In the genomic region with DNA sequence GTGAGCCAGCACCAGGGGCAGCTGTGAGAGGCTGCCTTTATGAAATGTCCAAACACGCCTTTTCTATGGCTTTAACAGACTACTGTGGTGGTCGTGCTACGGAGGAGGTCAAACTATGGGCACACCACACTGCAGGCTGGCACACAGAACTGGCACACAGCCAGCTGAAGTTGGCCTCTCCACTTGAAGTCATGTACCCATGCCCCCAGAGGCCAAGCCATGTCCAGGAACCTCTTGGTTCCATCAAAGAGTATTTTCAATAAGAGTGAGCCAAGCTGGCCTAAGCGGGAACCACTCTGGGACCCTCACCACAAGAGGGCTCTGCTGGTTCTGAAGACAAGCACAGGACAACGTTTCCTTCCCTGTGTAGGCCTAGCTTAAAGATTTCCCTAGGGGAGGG, we compare ENCODE assay signal across 8 mouse cellular contexts. TPM values are rescaled to one million over a fixed set of nuclear protein-coding genes. Genes with fewer than 3 reads are reported as not detected.
DNase-seq lines count a peak whose midpoint lies in the region; ATAC-seq and TF ChIP-seq lines count a peak whose summit lies in the region.

No protein-coding gene starts in this region.

- 66% methylated on average over 5 of the region's 5 CpGs for WGBS in embryonic facial prominence, embryonic 12.5 days
- 46% methylated on average over 4 of the region's 5 CpGs for WGBS in hindbrain, postnatal 0 days
- 48% methylated on average over 4 of the region's 5 CpGs for WGBS in lung, postnatal 0 days

- no peaks in the 10 kb centered on the region for H3K9me3 ChIP-seq in embryonic facial prominence, embryonic 12.5 days
- H3K9me3 ChIP-seq in hindbrain, postnatal 0 days (ENCODE audit: low read length) = no peaks in the 10 kb centered on the region
- no peaks in the 10 kb centered on the region for H3K9me3 ChIP-seq in lung, postnatal 0 days (ENCODE audit: low read length)

- H3K27ac ChIP-seq in embryonic facial prominence, embryonic 12.5 days = 0 out of 2 replicates have a peak overlapping the region, but pooled peaks have one; percentile 54
- H3K27ac ChIP-seq in hindbrain, postnatal 0 days = 0 out of 2 replicates have a peak overlapping the region, but pooled peaks have one; percentile 13
- peak overlapping the region; percentile 85 for H3K27ac ChIP-seq in lung, postnatal 0 days (ENCODE audit: low read length)

- TF ChIP-seq CTCF in hindbrain, postnatal 0 days (IDR thresholded peaks at IDR 0.05; ENCODE audit: low read depth) = peak; percentile 51
- peak; percentile 47 for TF ChIP-seq CTCF in lung, postnatal 0 days (IDR thresholded peaks at IDR 0.05)

- H3K4me1 ChIP-seq in embryonic facial prominence, embryonic 12.5 days = peaks cover 16% of the 10 kb centered on the region
- H3K4me1 ChIP-seq in hindbrain, postnatal 0 days (ENCODE audit: insufficient read depth, low read length) = no peaks in the 10 kb centered on the region
- peaks cover 16% of the 10 kb centered on the region for H3K4me1 ChIP-seq in lung, postnatal 0 days (ENCODE audit: insufficient read depth, low read depth, low read length)

- no peak overlapping the region for H3K9ac ChIP-seq in embryonic facial prominence, embryonic 12.5 days
- no peak overlapping the region for H3K9ac ChIP-seq in hindbrain, postnatal 0 days (replicated peaks; ENCODE audit: low read length)
- no peak overlapping the region for H3K9ac ChIP-seq in lung, postnatal 0 days (replicated peaks; ENCODE audit: low read depth)

- peak; percentile 54; the same call in 1 of the 2 replicates for ATAC-seq in embryonic facial prominence, embryonic 12.5 days (ENCODE audit: insufficient number of reproducible peaks, insufficient read depth, low FRiP score, low TSS enrichment)
- peak; percentile 62; the same call in 1 of the 2 replicates for ATAC-seq in hindbrain, postnatal 0 days
- ATAC-seq in lung, postnatal 0 days = peak; percentile 53

- no peak overlapping the region for H3K4me3 ChIP-seq in embryonic facial prominence, embryonic 12.5 days
- H3K4me3 ChIP-seq in hindbrain, postnatal 0 days (ENCODE audit: low read length) = no peak overlapping the region
- H3K4me3 ChIP-seq in lung, postnatal 0 days (ENCODE audit: low read depth, low read length) = no peak overlapping the region

- H3K4me2 ChIP-seq in embryonic facial prominence, embryonic 12.5 days (replicated peaks) = no peak overlapping the region
- H3K4me2 ChIP-seq in hindbrain, postnatal 0 days (ENCODE audit: low read depth, low read length) = no peak overlapping the region
- no peak overlapping the region for H3K4me2 ChIP-seq in lung, postnatal 0 days (replicated peaks; ENCODE audit: low read depth, low read length)

- peak; percentile 47 for DNase-seq in gastrocnemius, postnatal 10 days
- no peak for DNase-seq in gastrocnemius, adult 18-20 months (ENCODE audit: low spot score)
- peak; percentile 45 for DNase-seq in hindbrain, postnatal 0 days (ENCODE audit: low spot score)
- DNase-seq in lung, postnatal 0 days (ENCODE audit: low spot score) = peak; percentile 39
- DNase-seq in ovary, adult 18-20 months (ENCODE audit: low spot score) = no peak
- DNase-seq in adrenal gland, adult (ENCODE audit: inconsistent age in 2 of 2, low spot score in 1 of 2) = no peak
- DNase-seq in spleen, postnatal 36 days (ENCODE audit: low spot score in 2 of 2) = no peak

- no peak for TF ChIP-seq EP300 in lung, postnatal 0 days (IDR thresholded peaks at IDR 0.05)

- H3K27me3 ChIP-seq in embryonic facial prominence, embryonic 12.5 days = no peaks in the 10 kb centered on the region
- H3K27me3 ChIP-seq in hindbrain, postnatal 0 days (ENCODE audit: insufficient read depth, low read length) = no peaks in the 10 kb centered on the region
- no peaks in the 10 kb centered on the region for H3K27me3 ChIP-seq in lung, postnatal 0 days (replicated peaks; ENCODE audit: insufficient read depth, low read length)

- H3K36me3 ChIP-seq in embryonic facial prominence, embryonic 12.5 days = no peaks in the 10 kb centered on the region
- no peaks in the 10 kb centered on the region for H3K36me3 ChIP-seq in hindbrain, postnatal 0 days (ENCODE audit: insufficient read depth, low read length)
- H3K36me3 ChIP-seq in lung, postnatal 0 days (ENCODE audit: insufficient read depth, low read length) = no peaks in the 10 kb centered on the region

RNA-seq across cellular contexts. Expression of gene Wwc2, which starts 49.7 kb away (rescaled TPM):
- total RNA-seq in gastrocnemius, postnatal 10 days (2021) = 10 to 100 TPM; 12.8 to 14.6 TPM
- total RNA-seq in gastrocnemius, adult 18-20 months (2021) = 1 to 10 TPM; 5.1 to 6.7 TPM
- polyA plus RNA-seq in embryonic facial prominence, embryonic 12.5 days (2016; fragmentation: Nextera tagmentation; extraction: Ambion mirVana) = 17.8 and 18.6 TPM in 2 replicates
- total RNA-seq in hindbrain, postnatal 0 days (2014; rRNA removed) = 10.0 and 11.2 TPM in 2 replicates
- 5.2 and 5.3 TPM in 2 replicates for polyA plus RNA-seq in hindbrain, postnatal 0 days (2015; fragmentation: Nextera tagmentation; extraction: Ambion mirVana)
- polyA plus RNA-seq in lung, postnatal 0 days (2015; fragmentation: Nextera tagmentation; extraction: Ambion mirVana) = 19.1 and 23.1 TPM in 2 replicates

Comparison
In these comparisons a context has a peak if more than half of its experiments do, and no peak if none do; other contexts are left out.
1. DNase-seq: peak in gastrocnemius, postnatal 10 days (single experiment), hindbrain, postnatal 0 days (single experiment) and lung, postnatal 0 days (single experiment); none in gastrocnemius, adult 18-20 months (single experiment), ovary, adult 18-20 months (single experiment), adrenal gland, adult (0 of 2) and spleen, postnatal 36 days (0 of 2).
2. H3K27ac ChIP-seq: peak in every context shown above with its lines; median percentile 85 in lung, postnatal 0 days; 54 in embryonic facial prominence, embryonic 12.5 days; 13 in hindbrain, postnatal 0 days.
3. Peak in every context shown above with its lines, with median percentiles within 50 percentile points of each other: ATAC-seq.